Mouse (Mus musculus) stomach, postnatal 0 days (tissue): ENCODE results near the gene Alpk1. TPM values are rescaled to one million over a fixed set of nuclear protein-coding genes. Genes with fewer than 3 reads are reported as not detected.

Experiments
- ATAC-seq: fragments of 200-750 bp; cut with Nextera tagmentation; 2 replicates; pipeline ENCODE4 v1.8.0; 2017; ENCODE audit not compliant: low FRiP score, low TSS enrichment
- DNase-seq: peaks from one replicate; pipeline ENCODE4 v3.0.0-alpha.2; 2016; ENCODE audit warnings: low spot score
- H3K27ac ChIP-seq: fragments of 300-500 bp; sonication (generic); replicated peaks from 2 replicates; pipeline ENCODE4 v1.5.1; 2014; ENCODE audit warnings: mild to moderate bottlenecking, control low read depth
- H3K27me3 ChIP-seq: fragments of 300-500 bp; sonication (generic); 2 replicates; pipeline ENCODE4 v1.6.1; 2014; ENCODE audit warnings: low read length; ENCODE audit not compliant: control insufficient read depth, insufficient read depth
- H3K36me3 ChIP-seq: fragments of 300-500 bp; sonication (generic); 2 replicates; pipeline ENCODE4 v1.6.1; 2014; ENCODE audit warnings: low read length, mixed read lengths; ENCODE audit not compliant: control insufficient read depth, insufficient read depth
- H3K4me1 ChIP-seq: fragments of 300-500 bp; sonication (generic); replicated peaks from 2 replicates; pipeline ENCODE4 v1.6.1; 2014; ENCODE audit warnings: antibody characterized with exemption; ENCODE audit not compliant: control insufficient read depth, insufficient read depth
- H3K4me2 ChIP-seq: fragments of 300-500 bp; sonication (generic); replicated peaks from 2 replicates; pipeline ENCODE4 v1.6.1; 2014; ENCODE audit warnings: low read depth, mild to moderate bottlenecking, control low read depth, moderate library complexity
- H3K4me3 ChIP-seq: fragments of 300-500 bp; sonication (generic); 2 replicates; pipeline ENCODE4 v1.5.1; 2014; ENCODE audit warnings: low read depth, low read length, control low read depth
- H3K9ac ChIP-seq: fragments of 300-500 bp; sonication (generic); 2 replicates; pipeline ENCODE4 v1.6.1; 2014; ENCODE audit warnings: mild to moderate bottlenecking, low read length, control low read depth, mixed read lengths
- H3K9me3 ChIP-seq: fragments of 300-500 bp; sonication (generic); 2 replicates; pipeline ENCODE4 v1.6.1; 2016; ENCODE audit warnings: low read length; ENCODE audit not compliant: control insufficient read depth
- CTCF ChIP-seq: IDR thresholded peaks from 2 replicates; pipeline ENCODE4 v1.5.1; 2016; ENCODE audit warnings: antibody characterized with exemption, low read depth, mild to moderate bottlenecking, moderate library complexity
- EP300 ChIP-seq: optimal IDR thresholded peaks from 2 replicates; pipeline ENCODE3; 2016; ENCODE audit warnings: antibody characterized with exemption
- WGBS: fragments of 180-500 bp; shearing (Covaris S2); extraction: QIAGEN DNeasy Blood & Tissue Kit; methylation state at CpG from one replicate; pipeline ENCODE4 v1.1.7; 2014; 5-methylcytosine and 5-hydroxymethylcytosine counted together
- polyA plus RNA-seq: library from polyadenylated mRNA; unstranded; fragments of >200 nt; fragmentation: Nextera tagmentation; extraction: Ambion mirVana; gene quantifications from 2 replicates; pipeline ENCODE4 v1.2.1, GENCODE M21; 2015

The Alpk1 gene
- polyA plus RNA-seq, 1 experiment from 2014 or later, result 1.5 TPM

DNA sequence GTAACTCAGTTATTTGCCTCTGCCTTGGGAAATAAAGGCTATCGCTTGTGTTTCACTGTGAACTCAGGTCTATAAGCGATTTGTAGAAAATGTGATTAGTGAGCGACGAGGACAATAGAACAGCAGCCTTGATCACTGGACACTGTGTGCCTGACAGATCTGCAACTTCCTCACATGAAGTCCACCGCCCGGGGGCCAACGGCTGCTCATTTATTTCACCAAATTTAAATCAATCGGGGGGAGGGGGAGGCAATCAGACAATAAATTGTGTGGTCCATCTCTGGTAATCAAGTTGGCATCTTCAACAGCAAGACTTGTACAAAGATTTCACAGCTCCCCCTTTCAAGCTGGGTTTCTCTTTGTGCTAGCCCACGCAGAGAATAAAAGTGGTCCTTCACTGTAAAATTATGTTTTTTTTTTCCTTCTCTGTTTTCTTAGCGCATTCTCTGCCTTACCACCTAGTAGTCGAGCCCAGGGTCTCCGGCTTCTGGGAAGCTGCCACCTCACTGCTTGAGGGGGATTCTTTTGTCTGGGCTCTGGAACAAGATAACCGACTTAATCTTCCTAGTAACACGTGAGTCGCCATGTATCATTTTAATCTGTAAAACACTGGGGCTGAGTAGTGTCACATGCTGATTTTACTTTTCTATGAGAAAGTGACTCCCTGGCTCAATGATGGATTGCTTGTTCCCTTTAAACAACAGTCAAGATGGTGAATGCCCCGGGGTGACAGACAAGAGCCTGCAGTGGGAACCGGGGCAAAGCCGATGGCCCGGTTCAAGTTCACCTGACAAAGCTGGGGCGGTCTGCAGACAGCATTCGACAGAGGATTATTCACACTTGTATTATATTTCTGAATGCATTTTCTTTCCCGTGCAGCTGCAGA is 118.4 kb downstream of the Alpk1 start:
- ATAC-seq (no peak), DNase-seq (no peak)
- H3K4me1 ChIP-seq, result no peaks in the 10 kb centered on the region
- no peak overlapping the region for H3K4me3 ChIP-seq
- H3K4me2 ChIP-seq, result no peak overlapping the region
- WGBS, result 64% methylated on average over 22 of the region's 22 CpGs
- TF ChIP-seq EP300, result no peak
- no peak for TF ChIP-seq CTCF
- H3K9me3 ChIP-seq, result no peaks in the 10 kb centered on the region
- no peak overlapping the region for H3K27ac ChIP-seq
- no peak overlapping the region for H3K9ac ChIP-seq
- H3K36me3 ChIP-seq, result no peaks in the 10 kb centered on the region
- no peaks in the 10 kb centered on the region for H3K27me3 ChIP-seq

DNA sequence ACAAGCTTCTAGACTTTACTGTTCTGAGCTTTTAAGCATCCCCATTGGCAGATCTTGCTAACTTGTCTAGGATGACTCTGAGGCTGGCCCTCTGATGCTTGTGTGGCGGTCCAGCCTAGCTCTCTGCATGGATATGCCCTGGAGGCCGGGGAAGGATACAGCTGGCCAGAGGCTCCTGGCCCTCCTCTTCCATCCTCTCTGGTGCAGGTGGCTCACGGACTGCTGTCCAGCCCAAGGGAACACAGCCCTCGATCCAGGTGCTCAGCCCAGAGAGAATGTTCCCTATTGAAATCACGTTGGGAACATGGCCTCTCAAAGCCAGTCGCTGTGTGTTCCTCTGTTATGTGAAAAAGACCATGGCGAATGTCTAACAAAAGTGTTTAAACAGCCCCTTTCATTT is 119.6 kb downstream of the Alpk1 start:
- H3K4me1 ChIP-seq, result no peaks in the 10 kb centered on the region
- no peaks in the 10 kb centered on the region for H3K36me3 ChIP-seq
- H3K27ac ChIP-seq, result no peak overlapping the region
- no peak overlapping the region for H3K4me2 ChIP-seq
- H3K4me3 ChIP-seq, result no peak overlapping the region
- no peaks in the 10 kb centered on the region for H3K9me3 ChIP-seq
- H3K9ac ChIP-seq, result no peak overlapping the region
- ATAC-seq (no peak), DNase-seq (no peak)
- TF ChIP-seq EP300, result no peak
- TF ChIP-seq CTCF, result no peak
- WGBS, result 67% methylated on average over 7 of the region's 7 CpGs
- H3K27me3 ChIP-seq, result no peaks in the 10 kb centered on the region

DNA sequence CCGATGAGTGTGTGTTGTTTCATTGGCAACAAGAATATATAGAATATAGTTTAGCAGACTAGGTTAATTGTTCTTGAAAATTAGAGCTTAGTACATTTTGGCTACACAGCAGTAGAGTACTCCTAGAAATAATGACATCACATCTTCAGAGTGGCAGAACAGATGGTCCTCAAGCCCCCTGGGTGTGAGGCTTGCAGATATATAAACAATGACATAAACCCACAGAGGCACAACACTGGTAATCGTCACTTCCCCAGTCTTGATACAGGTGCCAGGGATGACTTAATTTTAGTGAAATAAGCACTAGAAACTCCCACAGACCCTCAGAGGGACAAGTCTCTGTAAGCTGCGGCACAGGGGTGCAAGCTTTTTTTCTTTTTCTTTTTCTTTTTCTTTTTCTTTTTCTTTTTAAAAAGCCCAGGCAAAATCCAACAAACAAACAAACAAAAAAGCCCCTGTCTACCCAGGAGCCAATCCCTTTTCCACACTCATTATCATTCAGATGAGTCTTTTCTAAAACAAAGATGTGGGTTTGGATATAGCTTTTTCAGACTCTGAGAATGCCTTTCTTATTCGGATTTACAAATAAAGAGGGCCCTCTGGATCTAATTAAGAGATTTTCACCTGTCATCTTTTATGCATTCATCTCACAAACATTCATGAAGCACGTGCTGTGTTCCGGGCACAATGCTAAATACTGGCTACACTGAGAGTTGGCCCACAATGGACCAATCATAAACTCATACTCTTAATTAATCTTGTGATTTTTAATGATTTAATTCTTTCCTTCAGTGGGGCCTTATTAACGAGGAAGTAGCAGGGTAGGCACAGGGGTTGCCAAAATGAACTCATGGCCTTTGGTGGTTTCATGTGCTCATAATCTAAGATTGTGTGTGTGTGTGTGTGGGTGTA is 128.3 kb downstream of the Alpk1 start:
- WGBS, result 61% methylated on average over 7 of the region's 7 CpGs
- Histone ChIP-seq H3K27me3 (no peaks in the 10 kb centered on the region), H3K36me3 (no peaks in the 10 kb centered on the region), H3K4me1 (no peaks in the 10 kb centered on the region), H3K9ac (no peak overlapping the region), H3K9me3 (no peaks in the 10 kb centered on the region), H3K4me2 (no peak overlapping the region), H3K4me3 (no peak overlapping the region), H3K27ac (no peak overlapping the region)
- no peak for ATAC-seq
- TF ChIP-seq EP300 (no peak), CTCF (no peak)
- no peak for DNase-seq

DNA sequence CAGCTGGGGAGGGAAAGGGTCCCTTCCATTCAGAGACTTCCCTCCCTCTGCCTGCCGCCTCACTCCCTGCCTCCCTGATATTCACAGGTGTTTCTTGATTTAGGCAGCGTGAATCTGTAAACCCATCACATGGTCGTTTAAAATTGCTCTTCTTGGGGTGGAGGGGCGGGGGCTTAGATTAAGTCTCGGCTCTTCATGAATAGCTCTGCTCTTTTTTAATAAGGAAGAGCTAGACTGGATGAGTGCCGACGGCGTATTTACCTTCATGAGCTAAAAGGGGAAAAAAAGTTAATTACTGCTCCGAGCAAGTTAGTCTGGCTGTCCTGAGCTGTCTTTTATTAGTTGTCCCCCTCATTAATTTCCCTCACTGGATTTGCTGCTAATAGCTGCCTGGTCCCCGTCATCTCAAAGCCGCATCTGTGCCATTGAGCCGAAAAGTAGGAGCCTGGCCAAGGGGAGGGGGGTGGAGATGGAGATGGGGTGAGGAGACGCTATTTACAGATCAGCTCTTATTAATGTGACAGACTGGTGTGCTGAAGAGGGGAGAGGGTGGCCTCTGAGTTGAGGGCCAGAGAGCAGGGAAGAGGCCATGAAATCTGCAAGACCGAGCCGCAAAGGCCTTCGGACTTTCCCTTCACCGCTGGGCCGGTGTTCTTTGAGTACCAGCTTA is 134.0 kb downstream of the Alpk1 start:
- no peak overlapping the region for H3K9ac ChIP-seq
- H3K27ac ChIP-seq, result no peak overlapping the region
- no peaks in the 10 kb centered on the region for H3K36me3 ChIP-seq
- H3K9me3 ChIP-seq, result no peaks in the 10 kb centered on the region
- no peaks in the 10 kb centered on the region for H3K4me1 ChIP-seq
- TF ChIP-seq CTCF (no peak), EP300 (no peak)
- no peak for DNase-seq
- no peak overlapping the region for H3K4me3 ChIP-seq
- H3K4me2 ChIP-seq, result no peak overlapping the region
- no peaks in the 10 kb centered on the region for H3K27me3 ChIP-seq
- ATAC-seq, result no peak
- WGBS, result 46% methylated on average over 18 of the region's 18 CpGs

DNA sequence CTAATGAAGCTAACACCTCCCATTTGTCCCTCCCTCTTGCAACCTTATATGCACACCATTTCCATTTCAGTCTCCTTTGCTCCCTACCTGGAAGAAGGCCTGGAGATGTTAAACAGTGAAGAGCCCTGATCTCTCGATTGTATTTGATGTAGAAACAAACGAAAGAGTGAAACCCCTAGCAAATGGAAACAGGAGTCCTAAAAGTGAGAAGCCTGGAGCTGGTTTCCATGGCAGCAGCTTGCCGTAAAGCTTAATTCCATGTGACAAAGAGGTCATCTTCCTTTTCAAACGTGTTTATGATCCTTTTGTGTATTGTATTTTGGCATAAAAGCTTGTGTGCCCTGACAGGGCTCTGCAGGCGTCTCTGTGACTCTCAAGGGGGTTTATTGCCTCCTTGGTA is 138.1 kb downstream of the Alpk1 start:
- Histone ChIP-seq H3K27ac (no peak overlapping the region), H3K4me2 (no peak overlapping the region), H3K4me1 (no peaks in the 10 kb centered on the region), H3K36me3 (no peaks in the 10 kb centered on the region), H3K9ac (no peak overlapping the region), H3K9me3 (no peaks in the 10 kb centered on the region), H3K27me3 (peaks cover 14% of the 10 kb centered on the region), H3K4me3 (no peak overlapping the region)
- DNase-seq (no peak), ATAC-seq (no peak)
- 6% methylated on average over 5 of the region's 5 CpGs for WGBS
- TF ChIP-seq CTCF (no peak), EP300 (no peak)
